8 mouse cellular contexts compared by ENCODE assay signal in the genomic region with DNA sequence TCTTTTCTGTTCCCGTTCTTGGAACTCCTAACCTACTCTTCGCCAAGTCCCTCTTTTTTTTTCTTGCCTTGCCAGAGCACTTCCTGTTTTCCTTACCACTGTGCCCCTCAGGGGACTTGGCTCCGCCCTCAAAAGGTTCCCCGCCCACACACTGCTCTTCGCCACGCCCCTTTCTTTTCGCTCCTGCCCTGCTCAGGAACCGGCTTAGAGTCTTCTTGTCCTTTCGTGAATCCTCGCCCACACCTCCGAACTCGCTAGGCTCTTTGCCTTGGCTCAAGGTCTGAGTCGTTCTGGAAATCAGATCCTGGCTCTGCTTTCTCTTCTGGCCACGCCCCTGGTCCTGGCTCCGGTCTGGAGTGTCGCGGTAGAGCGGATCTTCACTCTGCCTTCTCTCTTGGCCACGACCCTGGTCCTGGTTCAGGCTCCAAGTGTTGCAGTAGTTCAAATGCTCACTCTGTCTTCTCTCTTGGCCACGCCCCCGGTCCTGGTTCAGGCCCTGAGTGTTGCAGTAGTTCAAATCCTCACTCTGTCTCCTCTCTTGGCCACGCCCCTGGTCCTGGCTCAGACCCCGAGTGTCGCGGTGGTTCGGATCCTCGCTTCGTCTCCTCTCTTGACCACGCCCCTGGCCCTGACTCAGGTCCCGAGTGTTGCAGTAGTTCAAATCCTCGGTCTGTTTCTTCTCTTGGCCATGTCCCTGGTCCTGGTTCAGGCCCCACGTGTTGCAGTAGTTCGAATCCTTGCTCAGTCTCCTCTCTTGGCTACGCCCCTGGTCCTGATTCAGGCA. TPM values are rescaled to one million over a fixed set of nuclear protein-coding genes. Genes with fewer than 3 reads are reported as not detected.
A peak's percentile ranks its signal among the peaks of the same experiment; 100 is the strongest.
DNase-seq lines count a peak whose midpoint lies in the region; ATAC-seq lines count a peak whose summit lies in the region.

No protein-coding gene starts in this region.

- H3K4me2 ChIP-seq in hindbrain, embryonic 11.5 days (replicated peaks; ENCODE audit: low read depth, low read length): peak overlapping the region; percentile 22

- no peak overlapping the region for H3K27ac ChIP-seq in hindbrain, embryonic 11.5 days (ENCODE audit: low read depth, low read length)

- no peaks in the 10 kb centered on the region for H3K9me3 ChIP-seq in hindbrain, embryonic 11.5 days (ENCODE audit: control insufficient read depth, low read length)

- H3K27me3 ChIP-seq in hindbrain, embryonic 11.5 days (ENCODE audit: control insufficient read depth, insufficient read depth, low read length): peaks cover 13% of the 10 kb centered on the region

- ATAC-seq in hindbrain, embryonic 11.5 days (ENCODE audit: low FRiP score): peak; percentile 46; the same call in 1 of the 2 replicates

- peak; percentile 96 for DNase-seq in NIH3T3 (ENCODE audit: low read depth)
- DNase-seq in cerebellum, adult 9-10 months: peak; percentile 56
- DNase-seq in frontal cortex, postnatal 10 days (ENCODE audit: low spot score in 2 of 2): peak; percentile 72 to 75
- DNase-seq in hindbrain, embryonic 11.5 days (ENCODE audit: low spot score): peak; percentile 81
- DNase-seq in layer of hippocampus, postnatal 14 days (ENCODE audit: low spot score in 2 of 2): peak; percentile 60 to 73
- DNase-seq in lung, postnatal 36 days: peak; percentile 95
- DNase-seq in retina, embryonic 14.5 days (ENCODE audit: low spot score): peak; percentile 83
- peak; percentile 75 for DNase-seq in urinary bladder, postnatal 25 days (ENCODE audit: low spot score)

- no peaks in the 10 kb centered on the region for H3K36me3 ChIP-seq in hindbrain, embryonic 11.5 days (ENCODE audit: control insufficient read depth, insufficient read depth, low read length)

- WGBS in hindbrain, embryonic 11.5 days: 4% methylated on average over 34 of the region's 34 CpGs

- no peaks in the 10 kb centered on the region; the same call in 1 of the 2 replicates for H3K4me1 ChIP-seq in hindbrain, embryonic 11.5 days (replicated peaks; ENCODE audit: control insufficient read depth, insufficient read depth, low read length)

- H3K4me3 ChIP-seq in hindbrain, embryonic 11.5 days (ENCODE audit: low read depth, low read length): peak overlapping the region; percentile 25

- H3K9ac ChIP-seq in hindbrain, embryonic 11.5 days (ENCODE audit: low read depth, low read length): no peak overlapping the region

RNA-seq across cellular contexts. Expression of gene Catsperg1, which starts 2.2 kb away (rescaled TPM):
- 0.51 and 0.59 TPM in 2 replicates for polyA plus RNA-seq in hindbrain, embryonic 11.5 days (2014; fragmentation: Nextera tagmentation; extraction: Ambion mirVana)
- total RNA-seq in layer of hippocampus, postnatal 14 days (2021): 1 to 10 TPM; 1.6 to 1.8 TPM

RNA-seq across cellular contexts. Expression of gene Kcnk6, which starts 20.7 kb away (rescaled TPM):
- polyA plus RNA-seq in hindbrain, embryonic 11.5 days (2014; fragmentation: Nextera tagmentation; extraction: Ambion mirVana): 0.32 TPM in 2 replicates
- total RNA-seq in layer of hippocampus, postnatal 14 days (2021): 1 to 10 TPM; 2.9 to 3.8 TPM

RNA-seq across cellular contexts. Expression of gene Yif1b, which starts 26.5 kb away (rescaled TPM):
- 88.4 and 91.8 TPM in 2 replicates for polyA plus RNA-seq in hindbrain, embryonic 11.5 days (2014; fragmentation: Nextera tagmentation; extraction: Ambion mirVana)
- 10 to 100 TPM; 42.3 to 49.5 TPM for total RNA-seq in layer of hippocampus, postnatal 14 days (2021)

RNA-seq across cellular contexts. Expression of gene Psmd8, which starts 31.1 kb away (rescaled TPM):
- 338 and 343 TPM in 2 replicates for polyA plus RNA-seq in hindbrain, embryonic 11.5 days (2014; fragmentation: Nextera tagmentation; extraction: Ambion mirVana)
- 100 to 1,000 TPM; 153 to 169 TPM for total RNA-seq in layer of hippocampus, postnatal 14 days (2021)

RNA-seq across cellular contexts. Expression of gene 2200002D01Rik, which starts 36.7 kb away (rescaled TPM):
- polyA plus RNA-seq in hindbrain, embryonic 11.5 days (2014; fragmentation: Nextera tagmentation; extraction: Ambion mirVana): 2.5 and 2.7 TPM in 2 replicates
- total RNA-seq in layer of hippocampus, postnatal 14 days (2021): not detected
